Mouse (Mus musculus) hindbrain, embryonic 11.5 days (tissue): ENCODE data around the gene Nrip1. TPM values are rescaled to one million over a fixed set of nuclear protein-coding genes. Genes with fewer than 3 reads are reported as not detected.
A peak's percentile ranks its signal among the peaks of the same experiment; 100 is the strongest.

Experiments used
- ATAC-seq: fragments of 200-750 bp; cut with Nextera tagmentation; 2 replicates; pipeline ENCODE4 v1.8.0; 2017; ENCODE audit warnings: mild to moderate bottlenecking, moderate TSS enrichment, moderate library complexity; ENCODE audit not compliant: low FRiP score
- DNase-seq: peaks from one replicate; pipeline ENCODE4 v3.0.0-alpha.2; 2015; ENCODE audit warnings: low spot score
- H3K27ac ChIP-seq: fragments of 300-500 bp; sonication (generic); 2 replicates; pipeline ENCODE4 v1.5.1; 2014; ENCODE audit warnings: mild to moderate bottlenecking, low read depth, low read length
- H3K27me3 ChIP-seq: fragments of 300-500 bp; sonication (generic); 2 replicates; pipeline ENCODE4 v1.6.1; 2014; ENCODE audit warnings: mild to moderate bottlenecking, low read length, moderate library complexity, mixed read lengths; ENCODE audit not compliant: control insufficient read depth, insufficient read depth
- H3K36me3 ChIP-seq: fragments of 300-500 bp; sonication (generic); 2 replicates; pipeline ENCODE4 v1.6.1; 2014; ENCODE audit warnings: mild to moderate bottlenecking, low read length, moderate library complexity, mixed read lengths; ENCODE audit not compliant: control insufficient read depth, insufficient read depth
- H3K4me1 ChIP-seq: fragments of 300-500 bp; sonication (generic); replicated peaks from 2 replicates; pipeline ENCODE4 v1.6.1; 2014; ENCODE audit warnings: low read length, mixed read lengths; ENCODE audit not compliant: control insufficient read depth, insufficient read depth
- H3K4me2 ChIP-seq: fragments of 300-500 bp; sonication (generic); replicated peaks from 2 replicates; pipeline ENCODE4 v1.6.1; 2014; ENCODE audit warnings: mild to moderate bottlenecking, low read depth, low read length
- H3K4me3 ChIP-seq: fragments of 300-500 bp; sonication (generic); 2 replicates; pipeline ENCODE4 v1.5.1; 2014; ENCODE audit warnings: low read depth, low read length
- H3K9ac ChIP-seq: fragments of 300-500 bp; sonication (generic); 2 replicates; pipeline ENCODE4 v1.6.1; 2014; ENCODE audit warnings: low read depth, low read length
- H3K9me3 ChIP-seq: fragments of 300-500 bp; sonication (generic); 2 replicates; pipeline ENCODE4 v1.6.1; 2016; ENCODE audit warnings: low read length; ENCODE audit not compliant: control insufficient read depth
- WGBS: fragments of 180-500 bp; shearing (Covaris S2); extraction: QIAGEN DNeasy Blood & Tissue Kit; methylation state at CpG from one replicate; pipeline ENCODE4 v1.1.7; 2014; 5-methylcytosine and 5-hydroxymethylcytosine counted together
- polyA plus RNA-seq: library from polyadenylated mRNA; unstranded; fragments of >200 nt; fragmentation: Nextera tagmentation; extraction: Ambion mirVana; gene quantifications from 2 replicates; pipeline ENCODE4 v1.2.1, GENCODE M21; 2014

The Nrip1 gene
- polyA plus RNA-seq, result 26.5 and 35.5 TPM in 2 replicates

- ATAC-seq (peak; percentile 41), DNase-seq (peak; percentile 73)
- no peaks in the 10 kb centered on the region for H3K9me3 ChIP-seq
Measured at GRCm38 (mm10) chr16:76373671-76374091, at the start of gene Nrip1. Nrip1 (minus strand) TSS chr16:76373827.

GRCm38 (mm10) chr16:76422531-76422930 lies 48.9 kb upstream of the Nrip1 start:
- Histone ChIP-seq H3K4me2 (no peak overlapping the region), H3K9ac (no peak overlapping the region), H3K4me1 (no peaks in the 10 kb centered on the region), H3K27ac (no peak overlapping the region), H3K9me3 (no peaks in the 10 kb centered on the region), H3K36me3 (no peaks in the 10 kb centered on the region), H3K27me3 (no peaks in the 10 kb centered on the region), H3K4me3 (no peak overlapping the region)
- 92% methylated on average over 1 of the region's 1 CpGs for WGBS
- DNase-seq (no peak), ATAC-seq (no peak)

More at GRCm38 (mm10) chr16:76373671-76374091, at the start of gene Nrip1:
- H3K9ac ChIP-seq, result peak within 1 kb of the TSS; percentile 96
- 0% methylated on average over 9 of the region's 9 CpGs for WGBS
- peak within 1 kb of the TSS; percentile 40 for H3K4me2 ChIP-seq
- peak within 1 kb of the TSS; percentile 84 for H3K4me3 ChIP-seq
- no peaks in the 10 kb centered on the region for H3K4me1 ChIP-seq
- H3K27ac ChIP-seq, result peak within 1 kb of the TSS; percentile 97
- H3K36me3 ChIP-seq, result no peaks in the 10 kb centered on the region
- H3K27me3 ChIP-seq, result no peaks in the 10 kb centered on the region

GRCm38 (mm10) chr16:76419849-76420248 lies 46.2 kb upstream of the Nrip1 start:
- DNase-seq, result no peak
- H3K27me3 ChIP-seq, result no peaks in the 10 kb centered on the region
- H3K36me3 ChIP-seq, result no peaks in the 10 kb centered on the region
- WGBS, result 85% methylated on average over 8 of the region's 8 CpGs
- no peak overlapping the region for H3K4me2 ChIP-seq
- no peak overlapping the region for H3K27ac ChIP-seq
- no peak overlapping the region for H3K4me3 ChIP-seq
- no peak for ATAC-seq
- no peak overlapping the region for H3K9ac ChIP-seq
- H3K9me3 ChIP-seq, result no peaks in the 10 kb centered on the region
- H3K4me1 ChIP-seq, result no peaks in the 10 kb centered on the region

GRCm38 (mm10) chr16:76416477-76416876 lies 42.9 kb upstream of the Nrip1 start:
- Histone ChIP-seq H3K27me3 (no peaks in the 10 kb centered on the region), H3K36me3 (no peaks in the 10 kb centered on the region), H3K27ac (no peak overlapping the region), H3K9ac (no peak overlapping the region), H3K4me3 (no peak overlapping the region), H3K4me2 (no peak overlapping the region), H3K4me1 (no peaks in the 10 kb centered on the region), H3K9me3 (no peaks in the 10 kb centered on the region)
- DNase-seq (no peak), ATAC-seq (no peak)
- 96% methylated on average over 2 of the region's 2 CpGs for WGBS

GRCm38 (mm10) chr16:76416060-76416438 lies 42.4 kb upstream of the Nrip1 start:
- no peak overlapping the region for H3K4me3 ChIP-seq
- no peak overlapping the region for H3K27ac ChIP-seq
- H3K4me1 ChIP-seq, result no peaks in the 10 kb centered on the region
- DNase-seq (no peak), ATAC-seq (no peak)
- no peaks in the 10 kb centered on the region for H3K9me3 ChIP-seq
- no peaks in the 10 kb centered on the region for H3K27me3 ChIP-seq
- H3K9ac ChIP-seq, result no peak overlapping the region
- H3K4me2 ChIP-seq, result no peak overlapping the region
- WGBS, result 87% methylated on average over 5 of the region's 5 CpGs
- no peaks in the 10 kb centered on the region for H3K36me3 ChIP-seq

- WGBS, result 92% methylated on average over 9 of the region's 9 CpGs
- Histone ChIP-seq H3K9ac (no peak overlapping the region), H3K27me3 (no peaks in the 10 kb centered on the region), H3K9me3 (no peaks in the 10 kb centered on the region), H3K4me3 (no peak overlapping the region), H3K27ac (no peak overlapping the region), H3K4me1 (no peaks in the 10 kb centered on the region), H3K4me2 (no peak overlapping the region), H3K36me3 (no peaks in the 10 kb centered on the region)
- no peak for DNase-seq
- no peak for ATAC-seq
Measured at GRCm38 (mm10) chr16:76415407-76416059, 41.9 kb upstream of the Nrip1 start.

GRCm38 (mm10) chr16:76414528-76414927 lies 40.9 kb upstream of the Nrip1 start:
- no peak overlapping the region for H3K4me2 ChIP-seq
- DNase-seq (no peak), ATAC-seq (no peak)
- H3K4me1 ChIP-seq, result no peaks in the 10 kb centered on the region
- WGBS, result 71% methylated on average over 5 of the region's 5 CpGs
- H3K27ac ChIP-seq, result no peak overlapping the region
- no peaks in the 10 kb centered on the region for H3K9me3 ChIP-seq
- no peaks in the 10 kb centered on the region for H3K27me3 ChIP-seq
- no peak overlapping the region for H3K4me3 ChIP-seq
- H3K36me3 ChIP-seq, result no peaks in the 10 kb centered on the region
- no peak overlapping the region for H3K9ac ChIP-seq

- Histone ChIP-seq H3K27me3 (no peaks in the 10 kb centered on the region), H3K36me3 (no peaks in the 10 kb centered on the region), H3K27ac (no peak overlapping the region), H3K9ac (no peak overlapping the region), H3K4me3 (no peak overlapping the region), H3K4me2 (no peak overlapping the region), H3K9me3 (no peaks in the 10 kb centered on the region), H3K4me1 (no peaks in the 10 kb centered on the region)
- 96% methylated on average over 8 of the region's 8 CpGs for WGBS
- DNase-seq (no peak), ATAC-seq (no peak)
Measured at GRCm38 (mm10) chr16:76413581-76413980, 40.0 kb upstream of the Nrip1 start.

GRCm38 (mm10) chr16:76409355-76409722 lies 35.7 kb upstream of the Nrip1 start:
- ATAC-seq (no peak), DNase-seq (no peak)
- Histone ChIP-seq H3K4me2 (no peak overlapping the region), H3K36me3 (no peaks in the 10 kb centered on the region), H3K27ac (no peak overlapping the region), H3K9me3 (no peaks in the 10 kb centered on the region), H3K4me1 (no peaks in the 10 kb centered on the region), H3K4me3 (no peak overlapping the region), H3K27me3 (no peaks in the 10 kb centered on the region), H3K9ac (no peak overlapping the region)
- WGBS, result 89% methylated on average over 1 of the region's 1 CpGs
